Mouse (Mus musculus): ENCODE data around the gene Ypel4. TPM values are rescaled to one million over a fixed set of nuclear protein-coding genes. Genes with fewer than 3 reads are reported as not detected.

The Ypel4 gene
- polyA plus RNA-seq, 1 experiment from 2014 or later: 20.9 TPM

DNA sequence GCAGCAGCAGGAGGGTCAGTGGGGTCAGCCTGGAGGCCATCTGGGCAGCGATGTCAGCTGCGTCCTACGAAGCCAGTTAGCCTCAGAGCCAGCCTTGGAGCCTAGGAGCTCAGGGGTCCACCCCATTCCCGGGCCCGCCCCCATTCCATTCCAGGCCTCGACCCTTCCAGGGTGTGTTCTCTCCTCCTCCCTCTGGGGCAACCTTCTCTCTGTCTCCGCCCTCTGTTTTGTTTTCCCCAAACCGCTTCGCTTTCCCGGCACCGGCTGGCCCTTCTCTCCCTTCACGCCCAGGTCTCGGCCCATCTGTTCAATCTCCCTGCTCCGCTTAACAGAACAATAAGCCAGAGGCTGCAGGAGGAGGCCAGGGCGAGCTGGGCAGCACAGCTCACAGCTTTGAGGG is 40.9 kb downstream of the Ypel4 start:
- Histone ChIP-seq H3K36me3 (replicated peaks; ENCODE audit: insufficient read depth, low read length) (peaks cover 4% of the 10 kb centered on the region; the same call in 1 of the 2 replicates), H3K9ac (replicated peaks) (peak overlapping the region; percentile 54), H3K4me3 (ENCODE audit: low read depth, low read length) (peak overlapping the region; percentile 48), H3K9me3 (ENCODE audit: low read length) (no peaks in the 10 kb centered on the region), H3K27ac (ENCODE audit: low read depth) (peak overlapping the region; percentile 70), H3K4me2 (ENCODE audit: low read depth, low read length) (peak overlapping the region; percentile 69), H3K4me1 (ENCODE audit: insufficient read depth) (peaks cover 12% of the 10 kb centered on the region), H3K27me3 (ENCODE audit: insufficient read depth, low read length) (peaks cover 2% of the 10 kb centered on the region; the same call in 1 of the 2 replicates)
- peak; percentile 63 for DNase-seq
- peak; percentile 88 for ATAC-seq
- TF ChIP-seq EP300 (IDR thresholded peaks at IDR 0.05; ENCODE audit: low read depth): no peak
- TF ChIP-seq CTCF (IDR thresholded peaks at IDR 0.05; ENCODE audit: low read depth): no peak
- 27% methylated on average over 15 of the region's 15 CpGs for WGBS (ENCODE audit: insufficient replicate concordance)

DNA sequence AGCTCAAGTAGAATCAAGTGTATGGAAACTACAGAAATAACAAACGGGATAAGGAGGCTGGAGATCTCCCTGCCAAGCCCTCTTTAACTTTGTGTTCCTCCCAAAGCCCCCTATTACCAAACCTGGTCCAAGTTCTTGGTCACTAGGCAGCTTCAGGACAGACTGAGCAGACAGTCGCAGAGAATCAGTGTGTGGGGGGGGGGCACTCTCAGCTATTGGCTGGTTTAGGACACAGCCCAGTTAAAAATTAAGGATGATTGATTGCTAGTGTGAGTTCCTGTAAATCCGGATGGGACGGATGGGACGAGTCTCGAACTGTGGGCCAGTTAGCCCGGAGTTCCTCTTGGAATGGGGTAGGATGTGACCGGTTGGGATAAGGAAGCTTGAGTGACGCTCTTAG is 41.4 kb downstream of the Ypel4 start, which contains the start of gene Serping1:
Gene Serping1 (minus strand): TSS at position 204 of the 400 bp plus-strand sequence.
- Histone ChIP-seq H3K4me2 (ENCODE audit: low read depth, low read length) (peak within 1 kb of the TSS; percentile 69), H3K9ac (replicated peaks) (peak within 1 kb of the TSS; percentile 54)
- TF ChIP-seq CTCF (IDR thresholded peaks at IDR 0.05; ENCODE audit: low read depth): no peak
- no peak for TF ChIP-seq EP300 (IDR thresholded peaks at IDR 0.05; ENCODE audit: low read depth)

DNA sequence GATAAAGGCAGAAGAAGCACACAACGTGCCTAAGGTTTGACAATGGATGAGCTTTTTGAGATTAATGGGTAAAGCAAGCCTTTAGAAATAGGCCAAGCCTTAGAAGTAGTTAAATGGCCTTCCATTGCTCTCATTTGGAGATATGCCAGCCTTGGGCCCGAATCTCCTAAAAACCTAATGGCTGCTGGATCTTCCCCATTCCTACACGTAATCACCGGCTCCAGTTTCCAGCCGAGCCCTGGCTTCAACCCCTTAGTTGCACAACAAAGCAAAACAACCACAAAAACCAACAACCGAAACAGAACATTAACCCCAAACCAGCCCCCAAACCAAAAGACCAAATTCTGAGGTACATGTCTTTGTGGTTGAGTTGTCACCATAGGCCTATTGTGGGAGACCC is 41.8 kb downstream of the Ypel4 start:
- Histone ChIP-seq H3K9ac (replicated peaks) (no peak overlapping the region), H3K9me3 (ENCODE audit: low read length) (no peaks in the 10 kb centered on the region), H3K36me3 (replicated peaks; ENCODE audit: insufficient read depth, low read length) (0 out of 2 replicates have a peak, but pooled peaks cover 4% of the 10 kb centered on the region), H3K4me2 (ENCODE audit: low read depth, low read length) (0 out of 2 replicates have a peak overlapping the region, but pooled peaks have one; percentile 69), H3K4me1 (ENCODE audit: insufficient read depth) (peaks cover 12% of the 10 kb centered on the region), H3K27ac (ENCODE audit: low read depth) (peak overlapping the region; percentile 70), H3K27me3 (ENCODE audit: insufficient read depth, low read length) (peaks cover 2% of the 10 kb centered on the region; the same call in 1 of the 2 replicates), H3K4me3 (ENCODE audit: low read depth, low read length) (no peak overlapping the region)
- WGBS (ENCODE audit: insufficient replicate concordance): 57% methylated on average over 6 of the region's 6 CpGs
- ATAC-seq (no peak), DNase-seq (no peak)
- TF ChIP-seq CTCF (IDR thresholded peaks at IDR 0.05; ENCODE audit: low read depth) (no peak), EP300 (IDR thresholded peaks at IDR 0.05; ENCODE audit: low read depth) (no peak)

More for the DNA sequence above, 41.4 kb downstream of the Ypel4 start, which contains the start of gene Serping1:
- Histone ChIP-seq H3K27ac (ENCODE audit: low read depth) (peak within 1 kb of the TSS; percentile 70), H3K9me3 (ENCODE audit: low read length) (no peaks in the 10 kb centered on the region), H3K4me3 (ENCODE audit: low read depth, low read length) (peak within 1 kb of the TSS; percentile 48), H3K27me3 (ENCODE audit: insufficient read depth, low read length) (peaks cover 2% of the 10 kb centered on the region; the same call in 1 of the 2 replicates), H3K4me1 (ENCODE audit: insufficient read depth) (peaks cover 12% of the 10 kb centered on the region), H3K36me3 (replicated peaks; ENCODE audit: insufficient read depth, low read length) (0 out of 2 replicates have a peak, but pooled peaks cover 4% of the 10 kb centered on the region)
- WGBS (ENCODE audit: insufficient replicate concordance): 62% methylated on average over 9 of the region's 9 CpGs
- ATAC-seq: peak; percentile 88
- DNase-seq: peak; percentile 63

DNA sequence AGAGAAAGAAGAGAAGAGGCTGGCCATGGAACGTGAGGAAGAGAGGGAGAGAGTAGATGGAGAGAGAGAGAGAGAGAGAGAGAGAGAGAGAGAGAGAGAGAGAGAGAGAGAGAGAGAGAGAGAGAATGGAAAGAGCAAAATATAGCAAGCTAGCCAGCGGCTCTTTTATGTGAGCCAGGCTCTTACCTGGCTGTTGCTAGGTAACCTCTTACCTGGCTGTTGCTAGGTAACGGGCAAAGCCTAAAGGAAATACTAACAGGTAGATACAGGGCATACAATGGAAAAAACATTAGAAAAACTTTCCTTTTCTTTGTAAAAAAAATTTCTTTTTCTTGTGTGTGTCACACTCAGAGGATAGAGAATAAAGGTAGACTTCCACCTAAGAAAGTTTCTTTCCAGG is 43.8 kb downstream of the Ypel4 start:
- DNase-seq: no peak

DNA sequence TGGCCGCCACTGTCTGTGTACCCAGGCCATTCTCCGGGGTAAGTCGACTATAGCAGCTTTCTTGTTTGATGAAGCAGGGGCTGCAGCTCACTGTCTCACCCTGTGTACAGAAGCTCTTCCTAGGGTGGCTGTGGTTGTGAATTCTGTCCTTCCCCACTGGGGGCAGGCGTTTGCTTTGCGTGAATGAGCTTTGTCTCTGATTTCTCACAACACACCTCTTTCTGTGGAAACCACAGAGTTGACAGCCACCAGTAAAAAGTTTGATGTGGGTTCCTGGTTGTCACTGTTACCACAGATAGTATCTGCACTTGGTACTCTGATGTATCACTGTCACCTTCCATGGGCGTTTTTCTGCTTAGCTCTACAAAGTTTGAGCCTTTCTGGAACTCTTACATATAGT is 45.4 kb downstream of the Ypel4 start:
- DNase-seq (no peak), ATAC-seq (no peak)
- H3K4me3 ChIP-seq (ENCODE audit: low read depth, low read length): no peak overlapping the region
- no peak overlapping the region for H3K27ac ChIP-seq (ENCODE audit: low read depth)
- no peak overlapping the region for H3K4me2 ChIP-seq (ENCODE audit: low read depth, low read length)
- H3K9me3 ChIP-seq (ENCODE audit: low read length): no peaks in the 10 kb centered on the region
- no peak overlapping the region for H3K9ac ChIP-seq (replicated peaks)
- peaks cover 5% of the 10 kb centered on the region for H3K4me1 ChIP-seq (ENCODE audit: insufficient read depth)
- peaks cover 2% of the 10 kb centered on the region; the same call in 1 of the 2 replicates for H3K27me3 ChIP-seq (ENCODE audit: insufficient read depth, low read length)
- no peaks in the 10 kb centered on the region for H3K36me3 ChIP-seq (replicated peaks; ENCODE audit: insufficient read depth, low read length)
- WGBS (ENCODE audit: insufficient replicate concordance): 32% methylated on average over 6 of the region's 6 CpGs
- TF ChIP-seq CTCF (IDR thresholded peaks at IDR 0.05; ENCODE audit: low read depth) (peak; percentile 65), EP300 (IDR thresholded peaks at IDR 0.05; ENCODE audit: low read depth) (no peak)

More for the DNA sequence above, 43.8 kb downstream of the Ypel4 start:
- TF ChIP-seq CTCF (IDR thresholded peaks at IDR 0.05; ENCODE audit: low read depth) (no peak), EP300 (IDR thresholded peaks at IDR 0.05; ENCODE audit: low read depth) (no peak)
- H3K36me3 ChIP-seq (replicated peaks; ENCODE audit: insufficient read depth, low read length): 0 out of 2 replicates have a peak, but pooled peaks cover 4% of the 10 kb centered on the region
- H3K9me3 ChIP-seq (ENCODE audit: low read length): no peaks in the 10 kb centered on the region
- WGBS (ENCODE audit: insufficient replicate concordance): 80% methylated on average over 3 of the region's 3 CpGs
- no peak overlapping the region for H3K4me3 ChIP-seq (ENCODE audit: low read depth, low read length)
- no peak for ATAC-seq
- no peak overlapping the region for H3K4me2 ChIP-seq (ENCODE audit: low read depth, low read length)
- H3K27ac ChIP-seq (ENCODE audit: low read depth): no peak overlapping the region
- no peak overlapping the region for H3K9ac ChIP-seq (replicated peaks)
- peaks cover 10% of the 10 kb centered on the region for H3K4me1 ChIP-seq (ENCODE audit: insufficient read depth)
- peaks cover 2% of the 10 kb centered on the region; the same call in 1 of the 2 replicates for H3K27me3 ChIP-seq (ENCODE audit: insufficient read depth, low read length)

DNA sequence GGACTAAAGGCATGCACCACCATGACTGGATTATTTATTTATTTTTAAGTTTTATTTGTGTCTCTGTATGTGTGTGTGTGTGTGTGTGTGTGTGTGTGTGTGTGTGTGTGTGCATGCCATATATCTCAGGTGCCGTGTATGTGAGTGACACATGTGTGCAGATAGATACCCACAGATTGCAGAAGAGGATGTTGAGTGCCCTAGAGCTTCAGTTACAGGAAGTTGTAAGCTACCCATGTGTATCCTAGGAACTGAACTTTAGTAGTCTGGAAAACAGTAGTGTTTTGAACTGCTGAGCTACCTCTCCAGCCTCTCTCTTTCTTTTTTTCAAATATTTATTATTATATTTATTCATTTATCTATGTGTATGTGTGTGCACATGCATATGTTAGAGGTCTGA is 49.5 kb downstream of the Ypel4 start:
- WGBS (ENCODE audit: insufficient replicate concordance): 43% methylated on average over 1 of the region's 1 CpGs
- Histone ChIP-seq H3K36me3 (replicated peaks; ENCODE audit: insufficient read depth, low read length) (no peaks in the 10 kb centered on the region), H3K9ac (replicated peaks) (no peak overlapping the region), H3K4me1 (ENCODE audit: insufficient read depth) (no peaks in the 10 kb centered on the region; the same call in 1 of the 2 replicates), H3K9me3 (ENCODE audit: low read length) (no peaks in the 10 kb centered on the region), H3K27ac (ENCODE audit: low read depth) (no peak overlapping the region), H3K27me3 (ENCODE audit: insufficient read depth, low read length) (no peaks in the 10 kb centered on the region), H3K4me2 (ENCODE audit: low read depth, low read length) (no peak overlapping the region), H3K4me3 (ENCODE audit: low read depth, low read length) (no peak overlapping the region)
- DNase-seq (no peak), ATAC-seq (no peak)
- TF ChIP-seq CTCF (IDR thresholded peaks at IDR 0.05; ENCODE audit: low read depth) (no peak), EP300 (IDR thresholded peaks at IDR 0.05; ENCODE audit: low read depth) (no peak)
